Mouse (Mus musculus) G1E (cell line): ENCODE measurements around the gene Kctd4. TPM values are rescaled to one million over a fixed set of nuclear protein-coding genes. Genes with fewer than 3 reads are reported as not detected.

ENCODE experiments used
- ATAC-seq: 2 replicates; pipeline ENCODE4 v1.8.0; 2016; ENCODE audit warnings: mild to moderate bottlenecking; ENCODE audit not compliant: insufficient number of reproducible peaks, poor library complexity, low FRiP score, severe bottlenecking; ENCODE audit errors: extremely low read depth
- DNase-seq: peaks from one replicate; pipeline ENCODE4 v3.0.0; 2012; ENCODE audit warnings: low spot score
- H3K27me3 ChIP-seq: 2 replicates; pipeline ENCODE4 v1.6.1; 2012; ENCODE audit warnings: mild to moderate bottlenecking, low read length, inconsistent platforms; ENCODE audit not compliant: insufficient read depth
- H3K36me3 ChIP-seq: replicated peaks from 2 replicates; pipeline ENCODE3; 2012; ENCODE audit warnings: mild to moderate bottlenecking, inconsistent platforms
- H3K4me1 ChIP-seq: 2 replicates; pipeline ENCODE4 v1.6.1; 2012; ENCODE audit warnings: low read depth, low read length, inconsistent platforms, mixed read lengths; ENCODE audit not compliant: insufficient read depth
- H3K4me3 ChIP-seq: 2 replicates; pipeline ENCODE4 v1.5.1; 2012; ENCODE audit warnings: low read depth, mild to moderate bottlenecking, inconsistent platforms, low read length, moderate library complexity, mixed read lengths
- H3K9me3 ChIP-seq: replicated peaks from 2 replicates; pipeline ENCODE4 v1.6.1; 2012; ENCODE audit warnings: inconsistent platforms
- CTCF ChIP-seq: IDR thresholded peaks from 2 replicates; pipeline ENCODE4 v1.5.1; 2012; ENCODE audit warnings: low read depth, low read length, inconsistent platforms, mixed read lengths
- GATA1 ChIP-seq: IDR thresholded peaks from 2 replicates; pipeline ENCODE4 v1.6.1; 2012; ENCODE audit warnings: borderline replicate concordance, low read length, inconsistent platforms, mixed read lengths
- GATA2 ChIP-seq: IDR thresholded peaks from 2 replicates; pipeline ENCODE4 v1.6.1; 2012; ENCODE audit warnings: low read depth, low read length, inconsistent platforms, borderline replicate concordance
- POLR2AphosphoS5 ChIP-seq: IDR thresholded peaks from 2 replicates; pipeline ENCODE4 v1.6.1; 2012; ENCODE audit warnings: low read depth, low read length, inconsistent platforms; ENCODE audit not compliant: insufficient replicate concordance
- TAL1 ChIP-seq: conservative IDR thresholded peaks from 2 replicates; pipeline ENCODE4 v1.6.1; 2012; ENCODE audit warnings: low read depth, low read length, inconsistent platforms, mixed read lengths
- polyA plus RNA-seq: library from polyadenylated mRNA; stranded (reverse); fragments of >175 nt; gene quantifications from 2 replicates; pipeline ENCODE4 v1.2.3, GENCODE M21; 2012
- total RNA-seq, 2 experiments: library from RNA; stranded (forward) in 1 of 2; stranded (reverse) in 1 of 2; fragments of 200-1000 nt in 1 of 2; fragments of >200 nt in 1 of 2; fragmentation: Nextera tagmentation in 1 of 2; gene quantifications; 2 replicates each; pipeline ENCODE4 v1.2.3; 2014 to 2017

Kctd4 gene
- total and polyA plus RNA-seq, 3 experiments: 0.11 TPM; not detected in 2

DNA sequence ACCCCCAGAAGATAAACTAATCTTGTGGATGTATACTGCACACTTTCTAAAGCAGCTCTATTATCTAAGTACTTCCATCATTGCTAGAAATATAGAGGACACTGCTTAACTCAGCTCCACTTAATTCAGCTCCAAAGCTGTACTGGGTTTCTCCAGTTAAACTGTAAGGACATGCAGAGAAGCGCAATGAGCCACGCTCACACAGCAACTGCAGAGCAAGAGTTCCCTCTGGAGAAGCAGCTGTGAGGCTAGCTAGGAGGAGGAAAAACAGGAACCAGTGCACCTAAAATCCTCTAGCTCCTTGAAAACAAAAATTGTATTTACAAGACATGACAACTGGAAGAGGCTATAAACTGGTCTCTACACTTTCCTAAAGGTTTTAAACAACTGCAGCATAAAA is 29.1 kb downstream of the Kctd4 start:
- no peak for TF ChIP-seq GATA2
- TF ChIP-seq TAL1: no peak
- TF ChIP-seq POLR2AphosphoS5: no peak
- no peak for TF ChIP-seq CTCF
- TF ChIP-seq GATA1: no peak
- no peaks in the 10 kb centered on the region for H3K9me3 ChIP-seq
- ATAC-seq (no peak), DNase-seq (no peak)
- H3K4me3 ChIP-seq: no peak overlapping the region
- H3K27me3 ChIP-seq: no peaks in the 10 kb centered on the region
- H3K36me3 ChIP-seq: peaks cover 71% of the 10 kb centered on the region
- peaks cover 7% of the 10 kb centered on the region; the same call in 1 of the 2 replicates for H3K4me1 ChIP-seq

DNA sequence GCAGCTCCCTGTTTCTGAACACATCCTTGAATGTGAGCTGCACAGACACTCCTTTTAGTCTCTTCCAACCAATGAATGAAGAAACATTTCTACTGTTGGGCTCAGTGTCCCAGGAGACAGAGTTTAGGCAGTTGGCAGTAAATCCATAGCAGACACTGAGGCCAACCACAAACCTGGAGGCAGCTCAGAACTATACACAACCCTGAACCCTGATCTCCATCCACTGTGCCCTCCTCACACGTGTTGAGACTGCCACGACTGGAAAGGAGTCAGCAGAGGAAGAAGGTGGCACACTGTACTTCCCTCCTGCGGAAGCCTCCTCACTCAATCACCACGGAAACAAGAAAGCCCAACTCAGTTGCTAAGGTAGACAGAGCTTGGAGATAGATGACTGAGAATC is 30.3 kb downstream of the Kctd4 start:
- H3K4me3 ChIP-seq: no peak overlapping the region
- DNase-seq (no peak), ATAC-seq (no peak)
- TF ChIP-seq POLR2AphosphoS5 (no peak), GATA2 (no peak)
- H3K36me3 ChIP-seq: peaks cover 77% of the 10 kb centered on the region
- H3K4me1 ChIP-seq: peaks cover 7% of the 10 kb centered on the region; the same call in 1 of the 2 replicates
- no peaks in the 10 kb centered on the region for H3K27me3 ChIP-seq
- no peaks in the 10 kb centered on the region for H3K9me3 ChIP-seq

DNA sequence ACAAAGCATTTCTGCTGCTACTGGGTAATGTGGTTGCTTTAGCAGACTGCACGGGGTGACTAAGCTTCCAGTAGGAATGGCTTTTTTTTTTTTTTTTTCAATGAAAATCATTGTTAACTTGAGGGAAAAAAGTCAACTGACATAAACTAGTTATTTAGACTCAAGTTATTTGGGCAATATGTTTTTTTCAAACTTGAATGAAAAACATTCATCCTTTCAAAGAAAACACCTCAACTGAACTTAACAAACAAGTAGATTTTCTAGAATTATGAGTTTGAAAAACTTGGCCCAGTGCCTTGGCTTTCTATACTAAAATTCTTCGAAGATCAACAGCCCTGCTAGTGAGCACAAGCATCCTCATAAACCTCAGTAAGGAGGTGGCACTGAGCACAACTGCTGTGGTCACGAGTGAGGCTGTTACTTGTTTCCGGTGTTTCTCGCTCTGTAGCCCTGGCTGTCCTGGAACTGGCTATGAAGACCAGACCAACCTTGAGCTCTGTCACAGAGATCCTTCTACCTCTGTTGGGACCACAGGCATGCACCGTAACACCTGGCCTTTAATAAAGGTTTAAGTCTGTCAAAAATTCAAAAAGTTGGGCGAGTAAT is 32.2 kb downstream of the Kctd4 start:
- peaks cover 7% of the 10 kb centered on the region; the same call in 1 of the 2 replicates for H3K4me1 ChIP-seq
- no peaks in the 10 kb centered on the region for H3K27me3 ChIP-seq
- DNase-seq: no peak
- H3K36me3 ChIP-seq: peaks cover 74% of the 10 kb centered on the region
- no peaks in the 10 kb centered on the region for H3K9me3 ChIP-seq
- ATAC-seq: no peak
- TF ChIP-seq GATA2: no peak
- TF ChIP-seq CTCF: no peak
- TF ChIP-seq POLR2AphosphoS5: no peak
- no peak for TF ChIP-seq GATA1
- no peak for TF ChIP-seq TAL1
- no peak overlapping the region for H3K4me3 ChIP-seq

DNA sequence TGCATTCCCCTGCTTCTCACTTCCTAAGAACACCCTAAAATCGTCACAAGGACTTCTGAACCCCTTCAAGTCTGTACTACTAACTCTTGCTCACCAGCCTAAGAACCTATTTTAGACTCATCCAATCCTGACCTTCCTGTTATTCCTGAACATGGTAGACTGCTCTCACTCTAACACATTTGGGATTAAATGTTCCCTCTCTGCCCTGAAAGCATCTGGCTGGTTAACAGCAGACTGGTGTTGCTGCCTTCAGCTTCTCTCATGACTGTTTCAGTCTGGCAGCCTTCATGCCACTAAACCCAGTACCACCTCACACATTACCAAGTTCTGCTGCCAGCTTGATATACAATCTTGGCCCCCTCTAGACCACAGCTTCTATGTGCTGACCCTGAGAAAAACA is 34.4 kb downstream of the Kctd4 start:
- Histone ChIP-seq H3K9me3 (no peaks in the 10 kb centered on the region), H3K4me3 (no peak overlapping the region), H3K36me3 (peaks cover 76% of the 10 kb centered on the region), H3K27me3 (no peaks in the 10 kb centered on the region), H3K4me1 (peaks cover 6% of the 10 kb centered on the region; the same call in 1 of the 2 replicates)
- no peak for TF ChIP-seq GATA2
- TF ChIP-seq POLR2AphosphoS5: no peak
- TF ChIP-seq CTCF: no peak
- no peak for TF ChIP-seq GATA1
- TF ChIP-seq TAL1: no peak
- ATAC-seq: no peak
- no peak for DNase-seq

DNA sequence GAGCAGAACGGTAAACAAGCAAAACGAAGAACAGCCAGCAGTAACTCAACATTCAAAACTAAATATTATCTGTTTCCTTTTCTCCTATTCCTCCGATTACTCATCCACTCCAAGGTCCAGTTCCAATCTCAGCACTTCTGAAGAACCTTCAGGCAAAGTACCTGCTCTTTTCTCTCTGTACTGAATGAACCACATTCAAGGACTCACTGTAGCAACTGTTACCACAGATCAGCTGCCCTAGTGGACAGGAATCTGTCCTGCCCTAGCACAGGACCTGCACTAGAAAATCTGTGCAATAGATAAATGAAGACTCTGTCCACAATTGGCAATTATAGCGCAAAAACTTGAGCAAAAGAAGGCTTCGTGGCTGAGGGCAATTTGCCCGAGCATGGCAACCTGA is 36.1 kb downstream of the Kctd4 start:
- Histone ChIP-seq H3K27me3 (no peaks in the 10 kb centered on the region), H3K9me3 (no peaks in the 10 kb centered on the region), H3K4me1 (no peaks in the 10 kb centered on the region; the same call in 1 of the 2 replicates), H3K36me3 (peaks cover 70% of the 10 kb centered on the region), H3K4me3 (no peak overlapping the region)
- ATAC-seq (no peak), DNase-seq (no peak)
- no peak for TF ChIP-seq GATA2
- no peak for TF ChIP-seq CTCF
- TF ChIP-seq POLR2AphosphoS5: no peak
- no peak for TF ChIP-seq TAL1
- TF ChIP-seq GATA1: no peak

DNA sequence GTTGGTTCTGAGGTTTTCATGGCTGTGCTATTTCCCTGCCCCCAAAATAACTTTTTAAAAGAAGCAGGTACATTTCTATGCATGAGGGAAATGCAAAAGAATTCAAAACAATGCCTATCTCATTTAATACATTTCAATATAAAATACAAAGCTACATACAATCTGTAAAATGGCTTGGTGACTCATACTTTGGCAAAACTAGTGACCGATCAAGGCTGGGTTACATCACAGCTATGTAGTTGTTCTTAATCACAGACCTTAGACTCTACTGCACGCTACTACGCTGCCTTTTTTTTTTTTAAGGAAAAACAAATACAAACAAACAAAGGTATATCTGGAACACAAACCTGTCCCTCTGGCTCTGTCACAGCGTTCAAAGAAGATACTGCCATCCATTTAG is 37.6 kb downstream of the Kctd4 start:
- TF ChIP-seq POLR2AphosphoS5: no peak
- no peak for TF ChIP-seq GATA1
- TF ChIP-seq CTCF: no peak
- no peak for TF ChIP-seq GATA2
- TF ChIP-seq TAL1: no peak
- H3K9me3 ChIP-seq: no peaks in the 10 kb centered on the region
- ATAC-seq (no peak), DNase-seq (no peak)
- H3K27me3 ChIP-seq: no peaks in the 10 kb centered on the region
- H3K4me1 ChIP-seq: no peaks in the 10 kb centered on the region; the same call in 1 of the 2 replicates
- H3K4me3 ChIP-seq: no peak overlapping the region
- H3K36me3 ChIP-seq: peaks cover 64% of the 10 kb centered on the region

DNA sequence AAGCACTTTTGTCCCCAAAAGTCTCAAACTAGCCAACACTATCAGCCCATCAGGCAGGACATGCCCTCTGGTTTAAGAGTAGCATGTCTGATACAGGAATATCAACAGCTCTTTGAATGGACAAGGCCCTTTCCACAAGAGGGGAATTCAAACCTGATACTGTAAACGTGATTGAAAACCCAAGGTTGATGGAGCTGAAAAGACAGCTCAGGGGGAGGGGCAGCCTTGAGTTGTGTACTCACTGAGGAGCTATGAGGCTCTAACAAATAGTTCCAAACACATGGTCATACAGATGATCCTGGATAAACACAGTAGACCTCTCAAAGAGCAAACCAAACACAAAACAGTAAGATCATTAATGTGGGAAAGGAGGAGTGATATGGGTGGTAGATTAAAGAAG is 43.3 kb downstream of the Kctd4 start:
- DNase-seq (no peak), ATAC-seq (no peak)
- peaks cover 21% of the 10 kb centered on the region for H3K4me1 ChIP-seq
- no peaks in the 10 kb centered on the region for H3K27me3 ChIP-seq
- peaks cover 63% of the 10 kb centered on the region for H3K36me3 ChIP-seq
- no peaks in the 10 kb centered on the region for H3K9me3 ChIP-seq
- H3K4me3 ChIP-seq: no peak overlapping the region
- TF ChIP-seq GATA2 (no peak), POLR2AphosphoS5 (no peak), CTCF (no peak), GATA1 (no peak), TAL1 (no peak)
